Mouse (Mus musculus) lung, postnatal 10 days (tissue): Measurements from ENCODE around the gene Ppcs.

Experiments used
- DNase-seq: peaks from one replicate; pipeline ENCODE4 v3.0.0; 2021

Gene Ppcs

GRCm38 (mm10) chr4:119417270-119417669, 5.0 kb downstream of the Ppcs start:
- no peak for DNase-seq

GRCm38 (mm10) chr4:119415072-119415753, 7.0 kb downstream of the Ppcs start, which contains the start of gene Ccdc30:
Gene Ccdc30 (minus strand): TSS chr4:119415521.
- DNase-seq: peak; percentile 95

- peak; percentile 64 for DNase-seq
Observed at GRCm38 (mm10) chr4:119412791-119413190, 9.4 kb downstream of the Ppcs start.

- no peak for DNase-seq
Observed at GRCm38 (mm10) chr4:119411877-119412650, 10.2 kb downstream of the Ppcs start.

- DNase-seq: no peak
Observed at GRCm38 (mm10) chr4:119403431-119403830, 18.8 kb downstream of the Ppcs start.

GRCm38 (mm10) chr4:119400896-119401295, 21.3 kb downstream of the Ppcs start:
- DNase-seq: no peak

GRCm38 (mm10) chr4:119398751-119399150, 23.5 kb downstream of the Ppcs start:
- no peak for DNase-seq

GRCm38 (mm10) chr4:119390369-119390768, 31.9 kb downstream of the Ppcs start:
- DNase-seq: no peak

GRCm38 (mm10) chr4:119389184-119389583, 33.0 kb downstream of the Ppcs start:
- DNase-seq: no peak

GRCm38 (mm10) chr4:119381471-119382190, 40.6 kb downstream of the Ppcs start:
- DNase-seq: no peak

GRCm38 (mm10) chr4:119369460-119369859, 52.8 kb downstream of the Ppcs start:
- DNase-seq: no peak
